Mouse (Mus musculus): ENCODE measurements around the gene Fgf9.

GRCm38 (mm10) chr14:58139506-58140055 is 69.2 kb downstream of the Fgf9 start:
- TF ChIP-seq CTCF (IDR thresholded peaks at IDR 0.05; ENCODE audit: low read depth): no peak
- no peak for TF ChIP-seq EP300 (IDR thresholded peaks at IDR 0.05; ENCODE audit: low read depth)

Measured in liver, embryonic 14.5 days (tissue).